Mouse (Mus musculus): Measurements from ENCODE around the gene Fam43a.

Gene Fam43a

DNA sequence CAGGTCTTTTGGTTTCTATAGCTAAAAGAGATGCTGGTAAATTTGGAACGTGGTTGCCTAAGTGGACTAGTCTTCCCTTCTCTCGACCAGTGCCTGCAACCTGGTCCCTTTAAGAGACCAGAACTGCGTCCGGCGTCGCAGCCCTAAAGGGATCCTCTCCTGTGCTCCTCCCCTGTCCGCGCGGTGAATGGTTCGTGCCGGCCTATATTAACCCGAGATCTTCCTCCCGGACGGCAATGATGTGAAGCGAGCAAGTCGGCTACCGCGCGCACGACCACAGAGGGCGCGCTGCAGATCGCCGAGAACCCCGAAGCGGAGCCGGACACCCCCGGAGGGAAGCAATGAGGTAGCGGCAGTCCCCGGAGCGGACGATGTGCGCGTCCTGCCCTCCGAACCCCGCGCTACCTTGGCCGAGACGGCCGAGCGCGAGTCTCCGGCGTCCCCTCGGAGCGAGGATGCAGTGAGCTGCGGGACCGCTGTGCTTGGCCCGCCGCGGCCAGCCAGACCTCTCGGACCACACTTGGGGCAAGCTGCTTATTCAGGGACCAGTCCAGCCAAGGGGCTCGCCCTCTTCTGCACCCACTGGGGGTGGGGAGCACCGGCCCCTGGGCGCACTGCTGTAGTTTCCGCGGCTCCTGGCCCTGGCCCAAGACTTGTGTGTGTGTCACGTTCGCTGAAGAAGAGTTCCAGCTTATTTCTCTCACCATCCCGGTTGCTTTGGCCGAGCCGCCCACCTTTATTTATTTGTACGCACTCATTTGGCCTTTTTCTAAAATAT is at the start of gene Fam43a:
Gene Fam43a, plus strand, starts transcription at position 233 of the 778 bp plus-strand sequence.
- peak; percentile 34 for DNase-seq (ENCODE audit: low spot score)

DNA sequence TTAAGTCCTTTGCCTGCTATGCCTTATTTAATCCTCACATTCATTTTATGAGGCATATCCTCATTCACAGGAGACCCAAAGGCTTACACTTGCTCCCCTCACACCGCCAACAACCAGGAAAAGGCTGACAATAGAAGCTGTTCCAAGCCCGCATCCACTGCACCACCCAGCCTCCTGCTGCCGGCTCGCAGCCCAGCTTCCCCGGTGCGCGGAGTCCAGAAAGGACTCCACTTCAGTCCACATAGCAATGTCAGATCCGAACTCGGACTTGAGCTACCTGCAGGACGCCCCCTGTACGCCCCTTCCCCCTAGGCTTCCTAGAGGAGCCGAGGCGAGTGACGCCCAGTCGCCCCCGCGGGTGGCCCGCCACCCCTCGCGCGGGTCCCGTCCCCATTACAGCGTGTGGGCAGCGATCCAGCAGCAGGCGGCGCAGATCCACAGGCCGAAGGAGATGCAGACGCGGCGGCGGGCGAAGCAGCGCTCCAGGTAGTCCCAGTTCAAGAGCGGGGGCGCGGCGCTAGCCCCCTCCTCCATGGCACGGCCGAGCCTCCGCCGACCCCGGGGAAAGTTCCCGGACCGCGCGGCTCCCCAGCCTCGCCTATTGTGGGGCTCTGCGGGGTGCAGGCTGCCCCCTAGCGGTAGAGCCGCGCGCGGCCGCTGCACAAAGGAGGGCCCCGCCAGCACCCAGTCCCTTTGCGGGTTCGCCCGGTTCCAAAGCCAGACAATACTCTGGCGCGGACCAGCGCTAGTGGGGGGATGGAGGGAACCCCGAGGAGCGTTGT is 49.4 kb upstream of the Fam43a start:
- peak; percentile 50 for DNase-seq (ENCODE audit: low spot score)

DNA sequence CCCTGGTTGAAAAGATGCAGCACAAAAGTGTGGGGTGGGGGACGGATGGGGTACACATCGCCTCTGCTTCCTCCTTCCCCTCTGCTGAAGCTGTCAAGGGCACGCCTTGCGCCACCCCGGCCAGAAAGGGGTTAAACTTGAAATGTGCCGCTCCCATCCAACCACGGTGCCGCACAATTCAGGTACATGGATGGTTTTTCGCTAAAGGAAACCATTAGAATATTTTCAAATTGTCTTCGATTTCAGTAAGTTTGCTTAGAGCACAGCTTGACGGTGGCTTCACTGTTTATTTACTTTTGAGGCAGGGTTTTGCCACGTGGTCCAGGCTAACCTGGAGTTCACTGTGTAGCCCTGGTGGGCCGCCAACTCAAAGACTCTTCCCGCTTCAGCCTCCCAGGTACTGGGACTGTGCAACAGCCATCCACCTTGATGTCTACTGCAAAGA is 48.8 kb upstream of the Fam43a start, which contains the start of gene Tmem44:
Gene Tmem44, minus strand, starts transcription at position 95 of the 445 bp plus-strand sequence.
- DNase-seq (ENCODE audit: low spot score), result no peak

DNA sequence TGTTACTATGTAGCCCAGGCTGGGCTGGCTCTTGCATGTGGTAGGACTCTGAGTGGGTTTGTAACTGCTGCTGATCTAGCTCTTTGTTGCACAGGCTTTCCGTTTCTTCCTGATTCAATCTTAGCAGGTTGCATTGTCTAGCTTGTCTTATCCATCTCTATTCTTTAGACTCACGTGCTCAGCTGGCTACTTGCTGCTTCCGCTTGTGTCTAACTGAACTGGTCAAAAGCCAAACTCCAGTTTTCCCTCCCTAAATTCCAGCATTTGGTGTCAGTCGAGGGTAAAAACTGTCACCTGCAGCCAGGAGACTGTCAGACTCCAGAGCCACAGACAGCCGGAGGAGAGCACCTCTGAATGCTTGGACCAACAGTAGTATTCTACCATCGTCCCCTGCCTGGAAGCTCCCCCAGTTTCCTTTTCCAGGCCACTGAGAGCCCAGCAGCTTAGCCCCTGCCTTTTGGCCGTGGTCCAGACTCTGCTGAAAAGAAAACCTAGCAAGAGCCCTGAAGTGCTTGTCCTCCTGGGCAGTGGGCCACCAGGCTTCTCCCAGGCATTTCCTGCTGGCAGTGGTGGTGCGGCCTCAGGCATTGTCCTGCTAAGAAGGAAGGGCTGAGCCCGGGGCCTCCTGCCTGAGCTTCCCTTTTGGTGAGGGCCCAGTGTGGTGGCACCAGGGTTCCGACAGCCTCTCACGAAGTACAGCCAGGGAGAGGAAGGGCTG is 46.7 kb upstream of the Fam43a start:
- DNase-seq (ENCODE audit: low spot score), result no peak

DNA sequence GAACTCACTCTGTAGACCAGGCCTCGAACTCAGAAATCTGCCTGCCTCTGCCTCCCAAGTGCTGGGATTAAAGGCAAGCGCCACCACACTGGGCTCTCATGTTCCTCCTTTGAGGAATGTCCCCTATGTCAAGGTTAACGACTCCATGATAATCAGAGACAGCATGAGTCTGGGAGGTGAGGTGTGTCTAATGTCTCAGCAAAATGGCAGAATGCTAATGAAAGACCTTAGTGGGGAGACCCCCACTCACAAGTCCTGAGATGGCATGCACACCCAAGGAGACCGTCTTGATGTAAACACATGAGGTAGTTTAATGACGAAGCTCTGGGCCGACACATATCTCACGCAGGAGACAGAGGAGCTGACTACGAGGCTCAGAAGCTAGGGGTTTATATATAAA is 45.4 kb upstream of the Fam43a start:
- no peak for DNase-seq (ENCODE audit: low spot score)

DNA sequence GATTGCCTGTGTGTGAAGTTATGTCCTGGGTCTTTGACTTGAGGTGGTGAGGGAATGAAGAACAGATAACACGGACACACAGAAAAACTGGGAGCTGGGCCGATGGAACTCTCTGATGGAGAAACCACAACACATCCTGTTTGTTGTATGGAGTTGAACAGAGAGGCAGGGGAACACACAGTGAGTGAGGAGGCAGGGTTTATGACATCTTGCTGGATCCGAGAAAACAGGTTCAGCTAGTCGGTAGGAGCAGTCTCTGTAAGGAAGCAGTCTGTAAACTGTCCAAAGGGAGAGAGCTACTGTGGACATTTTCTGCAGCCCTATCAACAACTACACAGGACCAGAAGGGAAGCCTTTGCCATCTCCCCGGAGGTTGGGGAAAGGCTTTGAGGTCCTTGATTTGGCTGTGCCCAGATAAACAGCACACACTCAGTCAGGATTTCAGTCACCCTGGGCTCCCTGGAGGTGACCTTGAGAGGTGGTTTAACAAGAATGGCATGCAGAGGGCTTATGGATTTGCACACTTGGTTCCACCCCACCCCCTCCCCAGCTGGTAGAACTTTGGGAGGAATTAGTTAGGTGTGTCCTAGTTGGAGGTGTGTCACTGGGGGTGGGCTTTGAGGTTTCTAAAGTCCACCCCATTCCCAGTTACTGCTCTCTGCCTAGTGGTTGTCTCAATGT is 40.1 kb upstream of the Fam43a start:
- DNase-seq (ENCODE audit: low spot score), result no peak

DNA sequence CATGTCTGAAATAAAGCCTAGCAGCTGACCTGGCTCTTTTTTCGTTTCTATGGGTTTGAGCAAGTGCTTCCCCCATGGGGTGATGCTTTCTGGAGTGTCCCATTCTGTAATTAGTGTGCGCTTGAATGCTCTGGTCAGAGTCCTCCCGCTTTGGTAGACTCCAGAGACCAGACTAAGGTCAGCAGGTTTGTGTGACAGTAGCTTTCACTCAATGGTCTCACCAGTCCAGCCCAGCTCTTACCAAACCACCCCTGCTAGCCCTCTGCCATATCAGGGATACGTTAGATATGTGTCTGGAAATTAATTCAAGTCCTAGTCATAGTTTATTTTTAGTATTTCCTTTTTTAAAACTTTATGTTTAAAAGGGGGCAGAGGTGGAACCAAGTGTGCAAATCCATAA is 38.9 kb upstream of the Fam43a start:
- no peak for DNase-seq (ENCODE audit: low spot score)

DNA sequence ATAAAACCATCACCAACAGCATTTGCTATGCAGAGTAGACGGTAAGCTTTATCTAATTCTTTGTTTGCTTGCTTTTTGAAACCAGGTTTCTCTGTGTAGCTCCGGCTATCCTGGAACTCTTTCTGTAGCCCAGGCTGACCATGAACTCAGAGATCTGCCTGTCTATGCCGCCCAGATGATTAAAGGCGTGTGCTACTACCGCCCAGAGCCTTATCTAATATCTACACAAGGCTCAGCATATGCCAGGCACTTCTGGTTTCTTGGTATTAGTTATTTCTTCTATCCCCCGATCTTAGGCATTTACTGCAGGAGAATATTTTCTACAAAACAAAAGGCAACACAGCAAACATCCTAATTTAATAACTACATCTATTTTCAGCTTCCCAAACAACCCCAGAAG is 33.9 kb upstream of the Fam43a start:
- DNase-seq (ENCODE audit: low spot score), result peak; percentile 53

DNA sequence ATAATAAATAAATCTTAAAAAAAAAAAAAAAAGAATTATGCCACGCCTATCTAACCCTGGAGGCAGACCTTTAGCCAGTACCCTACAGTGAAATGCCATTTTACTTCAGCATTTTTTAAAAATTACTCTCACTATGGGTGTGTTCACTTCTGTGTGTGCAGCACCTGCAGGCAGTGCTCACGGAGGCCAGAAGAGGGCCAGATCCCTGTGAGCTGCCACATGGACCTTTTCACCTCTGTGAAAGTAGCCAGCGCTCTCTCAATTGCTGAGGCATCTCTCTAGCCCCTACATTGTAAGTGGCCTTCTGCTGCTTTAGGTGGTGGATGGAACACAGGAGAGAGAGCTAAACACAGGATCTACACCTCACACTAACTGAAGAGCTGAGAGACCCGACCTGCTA is 29.4 kb upstream of the Fam43a start:
- no peak for DNase-seq (ENCODE audit: low spot score)

DNA sequence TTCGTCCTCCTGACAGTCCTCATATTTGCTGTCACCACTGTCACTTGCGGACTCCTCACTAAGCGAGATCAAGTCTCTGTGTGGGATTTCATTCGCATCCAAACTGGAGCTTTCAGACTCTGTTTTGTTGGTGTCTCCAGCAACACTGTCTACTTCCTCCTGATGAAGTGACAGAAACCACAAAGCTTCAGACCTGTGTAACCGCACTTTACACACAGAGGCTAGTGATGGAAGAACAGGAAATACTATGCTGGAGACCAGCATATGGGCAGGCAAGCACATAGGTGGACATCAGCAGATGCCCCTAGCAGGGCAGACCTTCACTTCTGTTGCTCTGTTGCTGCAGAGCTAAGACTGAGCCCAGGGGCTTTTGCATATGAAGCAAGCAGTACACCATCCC is 28.1 kb upstream of the Fam43a start:
- DNase-seq (ENCODE audit: low spot score), result no peak

DNA sequence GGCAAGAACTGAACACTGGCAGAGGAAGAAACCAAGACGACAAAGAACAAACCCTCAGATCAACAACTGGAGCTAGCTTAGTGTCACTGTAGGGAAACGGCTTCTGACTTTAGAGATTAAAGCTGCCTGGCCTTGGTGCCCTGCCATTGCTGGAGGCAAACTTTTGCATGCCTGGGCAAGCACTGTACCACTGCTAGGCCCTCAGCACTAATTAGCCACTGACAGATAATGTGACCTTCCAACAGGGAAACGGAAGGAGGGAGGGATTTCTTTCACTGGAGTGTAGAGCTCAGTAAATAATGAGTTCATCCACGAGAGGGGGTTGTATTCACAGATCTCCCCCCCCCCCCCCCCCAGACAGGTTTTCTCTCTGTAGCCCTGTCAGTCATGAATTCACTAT is 27.3 kb upstream of the Fam43a start:
- no peak for DNase-seq (ENCODE audit: low spot score)

DNA sequence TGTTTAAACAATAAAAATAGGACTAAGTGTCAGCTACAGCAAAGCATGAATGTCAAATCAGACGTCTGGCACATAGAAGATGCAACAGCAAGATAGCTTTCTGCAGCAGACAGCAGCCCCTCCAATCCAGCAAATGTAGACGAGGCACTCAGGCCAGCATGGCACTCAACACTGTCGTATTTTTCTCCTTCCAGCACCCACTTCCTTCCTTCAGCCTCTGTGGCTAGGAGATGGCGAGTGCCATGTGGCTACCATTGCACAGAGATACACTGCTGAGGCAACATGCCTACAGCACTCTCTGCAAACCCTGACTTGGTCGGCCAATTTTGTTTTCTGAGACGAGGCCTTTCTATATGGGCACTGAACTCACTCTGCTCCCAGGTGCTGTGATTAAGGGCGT is 23.7 kb upstream of the Fam43a start:
- no peak for DNase-seq (ENCODE audit: low spot score)

DNA sequence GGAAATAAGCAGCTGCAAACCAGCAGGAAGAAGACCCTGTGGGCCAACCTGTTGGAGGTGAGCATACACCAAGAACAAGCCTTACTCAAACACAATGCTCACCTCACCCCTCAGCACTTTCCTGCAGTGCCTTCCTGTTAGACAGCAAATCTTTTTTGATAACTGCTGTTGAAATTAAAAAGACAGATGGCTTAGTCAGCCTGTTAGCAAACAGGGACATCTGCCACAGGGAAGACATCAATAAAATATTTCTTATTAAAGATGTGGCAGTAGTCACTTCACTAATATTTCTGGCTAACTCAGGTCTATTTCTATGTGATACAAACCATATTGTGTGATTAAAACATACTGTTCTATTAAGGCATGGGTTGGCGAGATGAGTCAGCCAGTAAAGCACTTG is 23.1 kb upstream of the Fam43a start:
- no peak for DNase-seq (ENCODE audit: low spot score)

DNA sequence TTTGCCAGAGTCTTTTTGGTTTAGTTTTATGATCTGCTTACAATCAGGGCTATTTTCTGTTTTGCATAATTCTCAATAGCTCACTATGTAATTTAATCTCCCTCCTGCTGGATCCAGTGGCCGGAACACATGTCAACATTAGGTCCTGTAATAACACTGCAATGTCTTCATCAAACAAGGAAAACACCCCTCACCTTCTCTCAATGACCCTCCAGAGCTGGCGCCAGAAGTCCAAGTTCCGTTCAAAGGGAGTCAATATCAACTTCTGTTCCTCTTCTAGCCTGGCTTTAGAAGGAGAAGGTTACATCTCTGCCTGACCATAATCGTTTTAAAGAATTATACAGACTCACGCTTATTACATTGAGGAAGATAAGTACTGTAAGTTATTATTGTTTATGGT is 18.8 kb upstream of the Fam43a start:
- no peak for DNase-seq (ENCODE audit: low spot score)

DNA sequence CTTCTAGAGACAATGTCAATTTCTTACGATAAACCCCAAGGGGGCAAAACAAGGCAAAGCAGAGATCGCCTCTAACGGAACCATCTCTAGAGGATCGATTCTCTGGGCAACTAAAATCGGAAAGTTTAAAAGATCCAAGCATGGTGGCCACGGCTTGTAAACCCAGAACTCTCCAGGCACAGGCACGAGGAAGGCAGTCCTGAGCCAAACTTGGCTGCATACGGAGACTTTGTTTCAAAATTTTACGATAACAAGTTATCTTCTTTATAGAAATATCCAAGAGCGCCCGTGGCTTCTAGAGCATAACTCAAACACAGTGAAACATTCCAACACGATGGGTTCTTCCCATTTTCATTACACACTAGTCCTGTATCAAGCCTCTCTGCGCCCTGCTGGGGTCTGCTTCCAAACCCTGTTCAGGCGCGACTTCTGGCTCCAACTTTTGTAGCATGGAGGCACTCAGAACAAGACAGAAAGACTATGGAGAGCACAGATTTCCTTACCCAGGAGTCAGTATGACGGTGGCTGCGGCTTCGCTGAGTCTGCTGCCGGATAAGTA is 12.5 kb upstream of the Fam43a start:
- no peak for DNase-seq (ENCODE audit: low spot score)

DNA sequence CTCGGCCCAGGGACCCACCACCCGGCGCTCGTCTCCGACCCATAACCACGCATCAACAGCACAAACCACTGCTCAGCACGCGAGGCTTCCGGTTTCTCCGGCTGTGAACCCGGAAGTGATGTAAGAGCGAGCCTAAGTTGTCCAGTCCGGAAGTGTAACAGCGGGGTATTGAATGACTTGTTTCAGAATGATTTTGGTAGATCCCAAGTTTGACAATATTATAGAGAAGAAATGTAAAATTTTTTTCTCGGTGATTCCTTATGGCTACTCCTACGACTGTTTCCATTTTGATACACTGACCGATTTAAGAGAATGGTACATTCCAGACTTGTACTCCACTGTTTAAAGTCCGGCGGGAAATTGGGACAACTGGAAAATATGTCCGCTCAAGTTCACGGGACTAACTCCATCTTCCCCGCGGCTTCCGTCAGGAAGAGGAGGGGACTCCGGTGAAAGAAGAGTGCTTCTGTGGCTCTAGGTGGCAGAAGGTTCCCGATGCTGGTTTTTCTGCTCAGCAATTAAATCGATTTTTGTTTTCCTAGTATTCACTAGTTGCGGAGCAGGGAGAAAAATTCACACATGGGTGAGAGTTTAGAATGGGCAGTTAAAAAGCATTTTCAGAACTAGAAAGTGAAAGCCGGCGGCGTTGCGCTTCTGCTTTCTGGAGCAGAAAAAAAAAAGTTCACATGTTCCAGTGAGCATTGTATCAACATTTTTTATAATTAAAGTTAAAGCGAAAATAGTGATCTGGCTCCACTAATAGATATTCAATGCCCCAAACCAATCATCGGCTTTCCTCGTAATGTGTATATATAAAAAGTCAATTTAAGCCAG is 11.8 kb upstream of the Fam43a start, which contains the start of gene Lsg1:
Gene Lsg1, minus strand, starts transcription at position 99 of the 834 bp plus-strand sequence.
- DNase-seq (ENCODE audit: low spot score), result peak; percentile 97

DNA sequence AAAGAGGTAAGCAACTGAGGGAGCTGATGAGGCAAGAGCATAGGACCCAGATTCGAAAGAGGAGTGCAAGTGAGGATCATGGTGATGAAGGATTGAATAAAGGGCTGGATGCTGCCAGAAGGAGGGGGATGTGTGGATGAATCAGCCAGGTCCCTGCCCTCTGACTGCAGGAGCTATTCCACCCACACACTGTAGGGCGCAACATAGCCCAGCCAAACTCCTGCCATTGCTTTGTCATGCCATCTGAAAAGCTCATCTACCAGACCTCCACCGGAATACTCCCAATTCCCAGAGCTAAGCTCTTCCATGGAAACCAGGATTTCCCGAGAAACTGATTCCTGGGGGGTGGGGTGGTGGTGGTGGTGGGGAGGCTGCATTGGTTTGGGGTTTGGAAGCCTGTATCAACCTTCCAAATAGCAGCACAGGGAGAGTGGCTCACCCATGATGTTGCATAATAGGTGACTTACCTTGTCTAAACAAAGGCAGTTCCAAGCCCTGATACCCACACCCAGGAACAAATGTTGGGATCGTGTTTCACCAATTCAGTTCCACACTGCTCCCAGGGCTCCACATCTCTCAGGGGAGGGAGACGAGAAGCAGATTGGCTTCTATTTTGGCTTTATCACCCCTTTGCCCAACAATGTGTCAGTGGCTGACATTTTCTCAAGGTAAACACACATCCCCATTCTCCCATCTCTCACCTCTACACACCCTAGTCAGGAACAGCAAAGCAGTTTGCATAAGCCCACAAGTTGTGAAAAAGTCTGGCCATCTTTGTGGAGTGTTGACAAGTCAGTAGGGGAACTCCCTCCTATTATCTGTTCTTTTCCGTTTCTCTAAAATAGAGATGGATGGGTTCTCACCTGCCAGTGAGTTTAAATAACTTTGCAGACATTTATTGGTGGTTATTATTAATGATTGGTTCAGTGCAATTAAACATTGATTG is 9.0 kb upstream of the Fam43a start:
- DNase-seq (ENCODE audit: low spot score), result no peak

DNA sequence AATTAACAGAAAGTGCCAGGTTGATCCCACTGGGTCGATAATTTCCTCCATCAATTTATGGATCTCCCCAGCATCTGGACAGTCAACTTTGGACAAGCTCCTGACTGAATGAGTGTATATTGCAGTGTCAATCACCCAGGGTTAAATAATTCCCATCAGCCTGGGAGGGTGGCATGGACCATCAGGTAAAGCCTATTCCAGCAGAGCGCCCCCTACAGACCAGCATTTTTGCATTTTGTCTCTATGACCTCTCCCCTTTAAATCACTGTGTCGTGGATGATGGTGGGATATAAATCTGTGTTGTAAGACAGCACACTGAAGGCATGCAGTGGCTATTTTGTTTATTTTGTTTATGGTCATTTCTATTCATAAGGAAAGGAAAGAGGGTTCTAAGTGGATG is 7.5 kb upstream of the Fam43a start:
- no peak for DNase-seq (ENCODE audit: low spot score)

DNA sequence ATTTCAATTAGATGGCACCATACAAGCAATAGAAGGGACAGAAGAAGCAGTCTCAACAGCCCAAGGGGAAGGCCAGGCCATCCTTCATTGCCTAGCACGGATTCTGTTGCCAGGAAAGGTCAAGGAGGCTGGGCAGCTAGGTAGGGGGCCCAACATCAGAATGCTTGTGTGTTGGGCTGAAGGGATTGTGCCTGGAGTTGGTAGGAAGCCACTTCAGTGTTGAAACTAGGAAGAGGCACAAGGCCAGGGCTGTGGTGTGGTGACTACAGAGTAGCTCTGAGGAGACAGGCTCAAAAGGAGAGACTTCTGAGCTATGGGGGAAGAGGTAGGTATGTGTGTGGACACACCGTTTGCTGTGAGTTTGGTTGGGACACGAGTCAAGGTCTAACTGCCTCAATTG is 4.2 kb upstream of the Fam43a start:
- no peak for DNase-seq (ENCODE audit: low spot score)
